8 mouse cellular contexts compared by ENCODE assay signal in genomic region chr11:70023481-70024150, GRCm38 (mm10). TPM values are rescaled to one million over a fixed set of nuclear protein-coding genes. Genes with fewer than 3 reads are reported as not detected.
DNase-seq lines count a peak whose midpoint lies in the region; ATAC-seq lines count a peak whose summit lies in the region.

No protein-coding gene starts in this region.

- H3K27ac ChIP-seq in hindbrain, embryonic 10.5 days, result peak overlapping the region; percentile 86

- H3K36me3 ChIP-seq in hindbrain, embryonic 10.5 days, result no peaks in the 10 kb centered on the region

- peaks cover 96% of the 10 kb centered on the region for H3K4me1 ChIP-seq in hindbrain, embryonic 10.5 days (replicated peaks)

- no peaks in the 10 kb centered on the region for H3K27me3 ChIP-seq in hindbrain, embryonic 10.5 days (ENCODE audit: insufficient read depth, poor library complexity, severe bottlenecking)

- ATAC-seq in megakaryocyte progenitor cell, adult 5-6 weeks (replicated peaks; ENCODE audit: poor library complexity), result no peak

- H3K9me3 ChIP-seq in hindbrain, embryonic 10.5 days, result no peaks in the 10 kb centered on the region

- peak overlapping the region; percentile 56 for H3K4me3 ChIP-seq in hindbrain, embryonic 10.5 days

- 4% methylated on average over 28 of the region's 29 CpGs for WGBS in hindbrain, embryonic 10.5 days

- peak; percentile 72 for DNase-seq in kidney, postnatal 4 days
- DNase-seq in kidney, postnatal 14 days, result no peak
- peak; percentile 68 for DNase-seq in embryo, embryonic 9.5 days (ENCODE audit: extremely low spot score)
- DNase-seq in hindbrain, embryonic 10.5 days (ENCODE audit: low spot score), result peak; percentile 76
- peak; percentile 49 for DNase-seq in mesoderm, embryonic 11.5 days (ENCODE audit: low read depth, low spot score)
- DNase-seq in urinary bladder, postnatal 14 days (ENCODE audit: low spot score), result no peak
- DNase-seq in adrenal gland, postnatal 14 days, result no peak

RNA-seq across cellular contexts. Expression of gene Dlg4, which starts 6.9 kb away (rescaled TPM):
- 16.4 and 19.9 TPM in 2 replicates for polyA plus RNA-seq in hindbrain, embryonic 10.5 days (2016; fragmentation: Nextera tagmentation; extraction: Ambion mirVana)
- 5.8 and 6.7 TPM in 2 replicates for total RNA-seq in megakaryocyte progenitor cell, adult 5-6 weeks (2015)
- 3.8 and 4.1 TPM in 2 replicates for total RNA-seq in megakaryocyte progenitor cell, adult 5-6 weeks (2017)
- 31.9 and 37.0 TPM in 2 replicates for total RNA-seq in adrenal gland, postnatal 14 days (2021)

RNA-seq across cellular contexts. Expression of gene Acadvl, which starts 8.4 kb away (rescaled TPM):
- 44.9 and 51.7 TPM in 2 replicates for polyA plus RNA-seq in hindbrain, embryonic 10.5 days (2016; fragmentation: Nextera tagmentation; extraction: Ambion mirVana)
- total RNA-seq in megakaryocyte progenitor cell, adult 5-6 weeks (2015), result 28.7 and 45.7 TPM in 2 replicates
- total RNA-seq in megakaryocyte progenitor cell, adult 5-6 weeks (2017), result 43.6 and 49.1 TPM in 2 replicates
- total RNA-seq in adrenal gland, postnatal 14 days (2021), result 1,177 and 1,207 TPM in 2 replicates

RNA-seq across cellular contexts. Expression of gene Dvl2, which starts 23.2 kb away (rescaled TPM):
- polyA plus RNA-seq in hindbrain, embryonic 10.5 days (2016; fragmentation: Nextera tagmentation; extraction: Ambion mirVana), result 50.3 and 51.8 TPM in 2 replicates
- total RNA-seq in megakaryocyte progenitor cell, adult 5-6 weeks (2015), result 9.5 and 9.8 TPM in 2 replicates
- total RNA-seq in megakaryocyte progenitor cell, adult 5-6 weeks (2017), result 9.5 and 14.7 TPM in 2 replicates
- 16.0 and 23.1 TPM in 2 replicates for total RNA-seq in adrenal gland, postnatal 14 days (2021)

RNA-seq across cellular contexts. Expression of gene Phf23, which starts 28.0 kb away (rescaled TPM):
- 93.7 and 98.1 TPM in 2 replicates for polyA plus RNA-seq in hindbrain, embryonic 10.5 days (2016; fragmentation: Nextera tagmentation; extraction: Ambion mirVana)
- 34.5 and 37.9 TPM in 2 replicates for total RNA-seq in megakaryocyte progenitor cell, adult 5-6 weeks (2015)
- total RNA-seq in megakaryocyte progenitor cell, adult 5-6 weeks (2017), result 31.7 and 40.0 TPM in 2 replicates
- total RNA-seq in adrenal gland, postnatal 14 days (2021), result 47.3 and 53.2 TPM in 2 replicates

RNA-seq across cellular contexts. Expression of gene Asgr1, which starts 30.3 kb away (rescaled TPM):
- 0.68 and 1.3 TPM in 2 replicates for polyA plus RNA-seq in hindbrain, embryonic 10.5 days (2016; fragmentation: Nextera tagmentation; extraction: Ambion mirVana)
- total RNA-seq in megakaryocyte progenitor cell, adult 5-6 weeks (2015), result not detected in 2 replicates
- not detected in 2 replicates for total RNA-seq in megakaryocyte progenitor cell, adult 5-6 weeks (2017)
- total RNA-seq in adrenal gland, postnatal 14 days (2021), result 2.2 and 47.3 TPM in 2 replicates

Comparison
In these comparisons a context has a peak if more than half of its experiments do, and no peak if none do; other contexts are left out.
1. DNase-seq: peak in kidney, postnatal 4 days (2 of 2), embryo, embryonic 9.5 days (single experiment), hindbrain, embryonic 10.5 days (single experiment) and mesoderm, embryonic 11.5 days (single experiment); none in kidney, postnatal 14 days (single experiment), urinary bladder, postnatal 14 days (single experiment) and adrenal gland, postnatal 14 days (single experiment).
2. RNA of gene Acadvl, which starts 8.4 kb away (total RNA-seq): 1,177 to 1,207 TPM in adrenal gland, postnatal 14 days; 28.7 to 49.1 TPM in megakaryocyte progenitor cell, adult 5-6 weeks; every median in the first group is over 10 times any median in the second.